Mouse (Mus musculus): Measurements from ENCODE around the gene Rtca.

DNA sequence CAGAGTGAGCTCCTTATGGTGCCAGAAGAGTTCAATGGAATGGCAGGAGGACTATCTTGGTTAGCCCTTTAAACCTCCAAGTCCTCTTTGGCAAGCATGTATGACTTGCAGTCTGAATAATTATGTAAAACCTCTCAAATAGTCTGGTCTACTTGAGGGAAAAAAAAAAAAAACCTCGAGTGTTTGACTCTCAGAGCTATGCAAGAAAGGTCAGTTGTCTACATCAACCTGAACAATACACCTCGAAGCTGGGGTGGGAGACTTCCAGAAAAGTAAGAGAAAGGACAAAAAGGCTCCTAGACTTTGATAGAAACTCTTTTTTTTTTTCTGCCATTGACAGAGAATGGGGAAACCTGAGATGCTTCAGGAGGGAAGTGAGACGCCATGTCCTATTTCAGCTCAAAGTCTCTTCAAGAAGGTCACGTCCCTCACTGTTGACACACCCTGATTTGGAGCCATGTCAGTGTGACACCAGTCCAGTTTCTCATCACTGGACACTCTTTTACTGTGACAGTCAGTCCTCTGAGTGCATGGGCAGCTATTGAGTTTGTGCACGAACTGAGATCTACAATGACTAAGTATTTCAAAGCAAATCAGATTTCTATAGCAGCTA lies 31.2 kb downstream of the Rtca start:
- TF ChIP-seq MYOG (IDR thresholded peaks at IDR 0.05; ENCODE audit: control insufficient read depth in 1 of 3, insufficient read depth in 1 of 3, insufficient read length in 2 of 3, low read depth in 2 of 3) (no peak), MAX (IDR thresholded peaks at IDR 0.05; ENCODE audit: low read depth) (no peak), USF1 (IDR thresholded peaks at IDR 0.05; ENCODE audit: low read depth) (no peak), POLR2A (IDR thresholded peaks at IDR 0.05; ENCODE audit: insufficient read length, low read depth) (no peak), POLR2AphosphoS2 (IDR thresholded peaks at IDR 0.05; ENCODE audit: insufficient read length, low read depth) (no peak), E2F4 (IDR thresholded peaks at IDR 0.05; ENCODE audit: insufficient read depth) (no peak), REST (IDR thresholded peaks at IDR 0.05; ENCODE audit: insufficient read depth, insufficient read length) (no peak)
